Mouse (Mus musculus) brain, embryonic 14.5 days (tissue): ENCODE measurements at regions not wholly inside any gene's neighbourhood (a gene's known extent, or its start where the extent isn't known, plus 50 kb on each side); places are given as distances from the start of the nearest gene placed in this dataset.

Experiments
- CTCF ChIP-seq: fragments of 200-500 bp; IDR thresholded peaks from 2 replicates; pipeline ENCODE4 v1.5.1; 2012; ENCODE audit warnings: inconsistent platforms, mild to moderate bottlenecking, moderate library complexity, borderline replicate concordance; ENCODE audit not compliant: insufficient read depth, insufficient read length; ENCODE audit errors: extremely low read depth
- POLR2A ChIP-seq: fragments of 200-500 bp; IDR thresholded peaks from 2 replicates; pipeline ENCODE4 v1.6.1; 2012; ENCODE audit warnings: mild to moderate bottlenecking, inconsistent platforms, borderline replicate concordance; ENCODE audit not compliant: poor library complexity, insufficient read depth, insufficient read length, severe bottlenecking; ENCODE audit errors: extremely low read depth

- TF ChIP-seq CTCF (no peak), POLR2A (no peak)
Measured at GRCm38 (mm10) chrX:166945915-166946314, 263.2 kb downstream of the Tmsb4x start.
